Mouse (Mus musculus) embryonic facial prominence, embryonic 11.5 days (tissue): ENCODE results near the gene Ccl19. TPM values are rescaled to one million over a fixed set of nuclear protein-coding genes. Genes with fewer than 3 reads are reported as not detected.
"Not testable (repeated sequence)": the region's sequence is repeated elsewhere in the genome, so short reads cannot be mapped to it uniquely, and the experiment has no call there.

Experiments
- ATAC-seq: fragments of 200-750 bp; cut with Nextera tagmentation; replicated peaks from 2 replicates; pipeline ENCODE4 v1.8.0; 2017; ENCODE audit warnings: low read depth; ENCODE audit not compliant: insufficient number of reproducible peaks, low FRiP score, low TSS enrichment
- DNase-seq: peaks from one replicate; pipeline ENCODE4 v3.0.0-alpha.2; 2015; ENCODE audit warnings: low spot score
- H3K27ac ChIP-seq: fragments of 300-500 bp; sonication (generic); replicated peaks from 2 replicates; pipeline ENCODE4 v1.5.1; 2014; ENCODE audit warnings: mild to moderate bottlenecking, low read depth, low read length, control low read depth
- H3K27me3 ChIP-seq: fragments of 300-500 bp; sonication (generic); 2 replicates; pipeline ENCODE4 v1.6.1; 2014; ENCODE audit warnings: mild to moderate bottlenecking, low read length, moderate library complexity, mixed read lengths; ENCODE audit not compliant: control insufficient read depth, insufficient read depth
- H3K36me3 ChIP-seq: fragments of 300-500 bp; sonication (generic); replicated peaks from 2 replicates; pipeline ENCODE4 v1.6.1; 2014; ENCODE audit warnings: low read depth, mild to moderate bottlenecking, low read length, moderate library complexity, mixed read lengths; ENCODE audit not compliant: control insufficient read depth, insufficient read depth
- H3K4me1 ChIP-seq: fragments of 300-500 bp; sonication (generic); 2 replicates; pipeline ENCODE4 v1.6.1; 2014; ENCODE audit warnings: low read length, mixed read lengths; ENCODE audit not compliant: control insufficient read depth, insufficient read depth
- H3K4me2 ChIP-seq: fragments of 300-500 bp; sonication (generic); 2 replicates; pipeline ENCODE4 v1.6.1; 2014; ENCODE audit warnings: low read depth, mild to moderate bottlenecking, control low read depth, low read length, moderate library complexity
- H3K4me3 ChIP-seq: fragments of 300-500 bp; sonication (generic); 2 replicates; pipeline ENCODE4 v1.5.1; 2014; ENCODE audit warnings: low read depth, low read length, control low read depth
- H3K9ac ChIP-seq: fragments of 300-500 bp; sonication (generic); replicated peaks from 2 replicates; pipeline ENCODE4 v1.6.1; 2014; ENCODE audit warnings: mild to moderate bottlenecking, control low read depth, low read length
- H3K9me3 ChIP-seq: fragments of 300-500 bp; sonication (generic); replicated peaks from 2 replicates; pipeline ENCODE4 v1.6.1; 2016; ENCODE audit warnings: mild to moderate bottlenecking, low read length, inconsistent platforms, mixed read lengths; ENCODE audit not compliant: control insufficient read depth
- WGBS: fragments of 180-500 bp; shearing (Covaris S2); extraction: QIAGEN DNeasy Blood & Tissue Kit; methylation state at CpG from one replicate; pipeline ENCODE4 v1.1.7; 2014; 5-methylcytosine and 5-hydroxymethylcytosine counted together
- polyA plus RNA-seq: library from polyadenylated mRNA; unstranded; fragments of >200 nt; fragmentation: Nextera tagmentation; extraction: Ambion mirVana; gene quantifications from 2 replicates; pipeline ENCODE4 v1.2.1, GENCODE M21; 2014

The Ccl19 gene
- not detected in 2 replicates for polyA plus RNA-seq

DNA sequence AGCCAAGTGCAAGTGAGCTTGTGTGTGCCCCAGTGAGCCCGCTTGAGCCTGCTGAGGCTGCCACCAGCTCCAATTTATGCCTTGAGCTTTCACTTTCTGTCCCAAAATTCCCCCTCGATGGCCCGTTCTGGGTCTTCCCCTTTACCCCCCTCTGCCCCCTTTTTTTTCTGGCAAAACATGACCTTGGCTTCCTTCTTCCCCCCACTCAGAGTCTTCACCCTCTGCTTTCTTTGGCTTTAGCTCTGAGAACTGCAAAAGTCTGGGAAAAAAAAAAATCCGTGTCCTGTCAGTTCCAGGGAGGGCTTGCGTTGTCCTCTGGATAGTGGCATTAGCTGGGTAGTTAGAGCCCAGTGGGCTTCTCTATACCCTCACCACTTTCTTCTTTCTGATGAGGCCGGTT is at the start of gene Ccl19:
Ccl19 (minus strand) TSS at position 101 of the 400 bp plus-strand sequence.
- not testable (repeated sequence) for DNase-seq, H3K9ac ChIP-seq, H3K4me1 ChIP-seq, H3K4me2 ChIP-seq, H3K4me3 ChIP-seq, ATAC-seq, H3K36me3 ChIP-seq, H3K9me3 ChIP-seq, H3K27me3 ChIP-seq, H3K27ac ChIP-seq
- WGBS: no CpG with 5 or more reads among the region's 6 CpGs

DNA sequence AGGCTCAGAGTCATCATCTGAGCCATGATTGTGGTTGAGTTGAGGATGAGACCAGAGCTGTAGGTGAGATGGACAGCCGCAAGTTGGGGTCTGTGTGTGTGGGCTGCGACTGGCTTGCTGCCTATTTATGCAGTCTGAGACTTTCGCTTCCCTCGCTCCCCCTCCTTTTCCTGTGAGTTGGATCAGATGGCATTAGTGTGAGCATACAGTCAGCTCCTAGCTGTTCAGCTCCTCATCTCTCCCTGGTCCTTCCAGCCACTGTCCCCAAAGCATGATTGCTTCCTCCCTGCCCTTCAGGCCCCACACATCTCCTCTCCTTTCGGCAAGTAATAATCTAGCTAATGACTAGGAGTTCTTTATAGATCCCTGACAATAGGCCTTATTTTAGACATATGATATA is 17.5 kb upstream of the Ccl19 start, which contains the start of gene Ccl21a:
Ccl21a (minus strand) TSS at position 101 of the 400 bp plus-strand sequence.
- not testable (repeated sequence) for ATAC-seq, H3K27me3 ChIP-seq, H3K27ac ChIP-seq, DNase-seq, H3K4me2 ChIP-seq, H3K9ac ChIP-seq, H3K4me1 ChIP-seq, H3K36me3 ChIP-seq, H3K4me3 ChIP-seq, H3K9me3 ChIP-seq
- WGBS: no CpG with 5 or more reads among the region's 5 CpGs

DNA sequence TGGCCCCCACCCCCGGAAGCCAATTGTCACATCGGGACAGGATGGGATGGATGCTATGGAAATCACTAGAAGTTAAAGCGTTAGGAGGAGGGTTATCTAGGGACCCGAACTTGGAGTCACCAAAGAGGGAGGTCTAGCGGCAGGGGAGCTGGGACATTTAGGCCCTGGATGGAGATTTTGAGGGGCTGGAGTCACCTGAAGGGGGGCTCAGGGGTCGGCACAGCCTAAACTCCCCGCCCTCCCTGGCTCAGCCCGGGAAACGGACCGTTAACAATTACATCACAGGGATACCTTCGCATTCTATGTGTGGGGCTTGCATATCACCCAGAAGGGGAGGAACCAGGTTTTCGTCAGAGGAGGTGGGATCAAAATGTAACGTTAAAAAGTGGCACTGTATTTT is 21.1 kb downstream of the Ccl19 start, which contains the start of gene 4930578G10Rik:
4930578G10Rik (plus strand) TSS at position 301 of the 400 bp plus-strand sequence.
- H3K27me3 ChIP-seq, H3K9me3 ChIP-seq, H3K9ac ChIP-seq, H3K4me1 ChIP-seq, H3K4me3 ChIP-seq, ATAC-seq, H3K36me3 ChIP-seq, DNase-seq, H3K27ac ChIP-seq, H3K4me2 ChIP-seq: not testable (repeated sequence)
- no CpG with 5 or more reads among the region's 13 CpGs for WGBS

Other genes with a start within 250 kb of the Ccl19 start
- gene Fam205a2, start 228.4 kb downstream of the Ccl19 start, polyA plus RNA-seq: 0.14 and 0.21 TPM in 2 replicates
- 1.7 TPM in 1 of 2 replicates, not detected in the other for gene Gm10591, start 144.4 kb downstream of the Ccl19 start, polyA plus RNA-seq
- gene Gm2564, start 126.9 kb downstream of the Ccl19 start, polyA plus RNA-seq: not detected in 2 replicates
- not detected in 2 replicates for gene Ccl27b, start 101.3 kb downstream of the Ccl19 start, polyA plus RNA-seq
- gene Il11ra2, start 94.7 kb downstream of the Ccl19 start, polyA plus RNA-seq: not detected in 2 replicates
- not detected in 2 replicates for gene 4930578G10Rik, start 21.0 kb downstream of the Ccl19 start, polyA plus RNA-seq
- gene Ccl21a, start 17.4 kb upstream of the Ccl19 start, polyA plus RNA-seq: 3.6 and 9.3 TPM in 2 replicates
- gene Fam205a1, start 97.3 kb upstream of the Ccl19 start, polyA plus RNA-seq: not detected in 2 replicates
- gene Gm12394, start 100.2 kb upstream of the Ccl19 start, polyA plus RNA-seq: 0.20 and 0.25 TPM in 2 replicates
- gene Fam205c, start 117.7 kb upstream of the Ccl19 start, polyA plus RNA-seq: not detected in 2 replicates
- gene Phf24, start 160.1 kb upstream of the Ccl19 start, polyA plus RNA-seq: 0.43 and 0.80 TPM in 2 replicates
- gene Dnajb5, start 193.2 kb upstream of the Ccl19 start, polyA plus RNA-seq: 8.6 and 9.7 TPM in 2 replicates
- 0.70 and 0.76 TPM in 2 replicates for gene 1700022I11Rik, start 213.0 kb upstream of the Ccl19 start, polyA plus RNA-seq
- 686 and 688 TPM in 2 replicates for gene Vcp, start 243.9 kb upstream of the Ccl19 start, polyA plus RNA-seq